Mouse (Mus musculus): ENCODE data around the gene Atxn2.

DNA sequence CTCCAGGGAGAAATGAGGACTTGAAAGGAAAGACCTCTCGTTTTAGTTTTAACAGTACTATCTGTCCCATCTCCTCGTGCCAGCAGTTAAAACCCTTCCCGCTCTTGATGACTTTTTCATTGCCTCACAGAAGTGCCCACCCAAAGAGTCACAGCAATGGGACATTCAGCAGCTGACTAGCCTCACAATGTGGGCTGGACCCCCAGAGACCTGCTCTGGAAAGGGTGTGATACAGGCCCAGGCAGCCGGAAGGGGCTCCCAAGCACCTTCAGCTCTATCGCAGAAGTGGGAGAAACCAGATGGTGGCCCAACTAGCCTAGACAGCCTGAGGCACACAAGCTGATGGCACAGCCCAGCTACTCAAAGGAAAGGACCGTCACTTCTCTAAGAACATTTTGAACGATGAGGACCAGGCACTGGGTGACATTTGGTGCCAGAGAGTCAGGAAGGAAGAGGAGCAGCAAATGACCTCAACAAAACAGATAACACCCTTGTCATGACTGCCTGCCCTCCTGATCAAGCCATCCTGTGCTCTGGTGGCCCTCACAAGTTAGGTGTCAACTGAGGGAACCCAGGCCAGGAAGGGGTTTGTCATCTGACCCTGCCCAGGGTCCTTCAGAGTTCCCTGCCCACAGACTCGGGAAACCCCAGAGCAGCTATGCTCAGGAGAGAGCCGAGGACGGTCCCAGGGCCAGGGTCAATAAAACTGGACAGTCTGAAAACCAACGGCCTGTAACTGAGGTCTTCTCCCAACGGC is 124.0 kb downstream of the Atxn2 start:
- TF ChIP-seq ZC3H11A (IDR thresholded peaks at IDR 0.05; ENCODE audit: borderline replicate concordance, low read depth, low read length) (no peak), CHD2 (IDR thresholded peaks at IDR 0.05; ENCODE audit: low read depth, low read length) (no peak)
